Mouse (Mus musculus) E14TG2a.4 (cell line): ENCODE data around the gene Cdc37.
A peak's percentile ranks its signal among the peaks of the same experiment; 100 is the strongest.

Source experiments
- H3K27me3 ChIP-seq: 2 replicates; pipeline ENCODE4 v1.6.1; 2014; ENCODE audit warnings: low read length, control low read depth; ENCODE audit not compliant: insufficient read depth
- H3K36me3 ChIP-seq: 2 replicates; pipeline ENCODE4 v1.6.1; 2014; ENCODE audit warnings: low read length, control low read depth; ENCODE audit not compliant: insufficient read depth
- H3K4me1 ChIP-seq: replicated peaks from 2 replicates; pipeline ENCODE4 v1.6.1; 2014; ENCODE audit warnings: low read depth, low read length, control low read depth
- H3K4me3 ChIP-seq: replicated peaks from 2 replicates; pipeline ENCODE4 v1.5.1; 2014; ENCODE audit warnings: mild to moderate bottlenecking, low read length
- H3K9me3 ChIP-seq: 2 replicates; pipeline ENCODE4 v1.6.1; 2014; ENCODE audit warnings: low read length, control low read depth
- CTCF ChIP-seq: conservative IDR thresholded peaks from 2 replicates; pipeline ENCODE4 v1.5.1; 2014; ENCODE audit warnings: low read length
- NANOG ChIP-seq: IDR thresholded peaks from 2 replicates; pipeline ENCODE4 v1.6.1; 2014; ENCODE audit warnings: borderline replicate concordance, low read length, mixed read lengths
- POU5F1 ChIP-seq: IDR thresholded peaks from 2 replicates; pipeline ENCODE4 v1.6.1; 2014; ENCODE audit warnings: low read length, borderline replicate concordance

Cdc37 gene

GRCm38 (mm10) chr9:21124837-21125236 is 24.9 kb downstream of the Cdc37 start:
- Histone ChIP-seq H3K9me3 (no peaks in the 10 kb centered on the region), H3K36me3 (peaks cover 55% of the 10 kb centered on the region), H3K4me1 (peaks cover 42% of the 10 kb centered on the region), H3K27me3 (no peaks in the 10 kb centered on the region), H3K4me3 (no peak overlapping the region)
- no peak for TF ChIP-seq CTCF
- TF ChIP-seq NANOG: no peak
- TF ChIP-seq POU5F1: no peak

- Histone ChIP-seq H3K27me3 (no peaks in the 10 kb centered on the region), H3K4me1 (peaks cover 38% of the 10 kb centered on the region), H3K4me3 (peak overlapping the region; percentile 77), H3K36me3 (peaks cover 45% of the 10 kb centered on the region), H3K9me3 (no peaks in the 10 kb centered on the region)
- TF ChIP-seq POU5F1: no peak
- no peak for TF ChIP-seq NANOG
- no peak for TF ChIP-seq CTCF
Measured at GRCm38 (mm10) chr9:21121483-21121882, 28.3 kb downstream of the Cdc37 start.

DNA sequence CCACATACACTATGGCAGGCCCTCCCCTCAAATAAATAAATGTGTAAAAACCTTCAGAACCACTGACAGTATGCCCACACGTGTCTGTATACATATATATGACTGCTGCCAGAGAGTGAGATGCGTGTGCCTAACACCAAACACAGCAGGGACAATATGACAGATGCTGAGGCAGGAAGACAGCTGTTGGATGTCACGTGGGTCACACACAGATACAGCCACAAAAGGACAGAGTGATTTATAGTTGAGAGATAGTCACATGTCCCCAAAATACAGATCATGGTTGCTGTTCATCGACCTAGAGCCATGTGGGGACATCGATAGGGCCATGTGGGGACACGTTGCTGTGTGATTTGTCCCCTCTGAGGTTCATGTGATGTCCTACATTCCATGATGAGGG is 32.7 kb downstream of the Cdc37 start:
- H3K9me3 ChIP-seq: no peaks in the 10 kb centered on the region
- peaks cover 49% of the 10 kb centered on the region for H3K36me3 ChIP-seq
- no peak overlapping the region for H3K4me3 ChIP-seq
- peaks cover 39% of the 10 kb centered on the region for H3K4me1 ChIP-seq
- H3K27me3 ChIP-seq: no peaks in the 10 kb centered on the region
- TF ChIP-seq CTCF (no peak), POU5F1 (no peak), NANOG (no peak)

GRCm38 (mm10) chr9:21115105-21115504 is 34.7 kb downstream of the Cdc37 start:
- Histone ChIP-seq H3K4me3 (no peak overlapping the region), H3K4me1 (peaks cover 37% of the 10 kb centered on the region), H3K36me3 (peaks cover 52% of the 10 kb centered on the region), H3K27me3 (no peaks in the 10 kb centered on the region), H3K9me3 (no peaks in the 10 kb centered on the region)
- TF ChIP-seq NANOG (no peak), POU5F1 (no peak), CTCF (no peak)

GRCm38 (mm10) chr9:21114190-21114589 is 35.6 kb downstream of the Cdc37 start:
- peaks cover 53% of the 10 kb centered on the region for H3K36me3 ChIP-seq
- H3K9me3 ChIP-seq: no peaks in the 10 kb centered on the region
- TF ChIP-seq POU5F1 (no peak), CTCF (no peak), NANOG (no peak)
- peaks cover 43% of the 10 kb centered on the region for H3K4me1 ChIP-seq
- H3K27me3 ChIP-seq: no peaks in the 10 kb centered on the region
- H3K4me3 ChIP-seq: no peak overlapping the region

GRCm38 (mm10) chr9:21113751-21114150 is 36.0 kb downstream of the Cdc37 start:
- H3K9me3 ChIP-seq: no peaks in the 10 kb centered on the region
- H3K4me3 ChIP-seq: no peak overlapping the region
- peaks cover 58% of the 10 kb centered on the region for H3K36me3 ChIP-seq
- no peaks in the 10 kb centered on the region for H3K27me3 ChIP-seq
- peaks cover 48% of the 10 kb centered on the region for H3K4me1 ChIP-seq
- TF ChIP-seq CTCF (no peak), NANOG (no peak), POU5F1 (no peak)

DNA sequence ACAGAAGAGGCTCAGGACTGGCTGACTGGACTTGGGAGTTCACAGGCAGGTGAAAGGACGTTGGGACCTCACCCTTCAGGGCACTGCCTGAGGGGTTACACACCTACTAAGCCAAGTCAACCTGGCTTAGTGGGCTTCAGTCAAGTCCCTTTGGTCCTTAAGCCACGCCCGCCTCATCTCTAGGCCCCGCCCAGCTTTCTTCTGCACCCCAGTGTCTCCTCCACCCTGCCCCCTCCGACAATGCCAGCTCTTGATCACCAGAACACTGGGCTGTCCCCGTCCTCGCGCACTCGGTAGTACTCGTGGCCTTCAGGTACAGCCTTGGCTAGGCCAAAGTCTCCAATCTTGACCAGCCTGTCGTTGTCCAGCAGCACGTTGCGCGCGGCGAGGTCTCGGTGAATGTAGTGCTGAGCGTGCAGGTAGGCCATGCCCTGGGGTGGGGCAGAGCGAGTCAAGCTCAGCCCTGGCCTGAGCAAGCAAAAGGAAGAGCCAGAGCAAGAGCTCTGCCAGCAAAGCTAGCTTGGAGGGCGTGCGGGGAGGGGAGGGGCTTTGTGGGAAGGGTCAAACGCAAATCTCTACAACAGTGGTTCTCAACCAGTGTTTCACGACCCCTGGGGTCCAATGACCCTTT is 42.1 kb downstream of the Cdc37 start:
- peaks cover 72% of the 10 kb centered on the region for H3K4me1 ChIP-seq
- no peak for TF ChIP-seq NANOG
- no peak for TF ChIP-seq CTCF
- no peak for TF ChIP-seq POU5F1
- H3K27me3 ChIP-seq: no peaks in the 10 kb centered on the region
- H3K4me3 ChIP-seq: peak overlapping the region; percentile 58
- H3K36me3 ChIP-seq: peaks cover 65% of the 10 kb centered on the region
- H3K9me3 ChIP-seq: no peaks in the 10 kb centered on the region

- Histone ChIP-seq H3K36me3 (peaks cover 73% of the 10 kb centered on the region), H3K27me3 (no peaks in the 10 kb centered on the region), H3K4me1 (peaks cover 76% of the 10 kb centered on the region), H3K4me3 (no peak overlapping the region), H3K9me3 (no peaks in the 10 kb centered on the region)
- TF ChIP-seq CTCF: no peak
- TF ChIP-seq NANOG: no peak
- TF ChIP-seq POU5F1: no peak
Measured at GRCm38 (mm10) chr9:21105760-21106564, 43.8 kb downstream of the Cdc37 start.

DNA sequence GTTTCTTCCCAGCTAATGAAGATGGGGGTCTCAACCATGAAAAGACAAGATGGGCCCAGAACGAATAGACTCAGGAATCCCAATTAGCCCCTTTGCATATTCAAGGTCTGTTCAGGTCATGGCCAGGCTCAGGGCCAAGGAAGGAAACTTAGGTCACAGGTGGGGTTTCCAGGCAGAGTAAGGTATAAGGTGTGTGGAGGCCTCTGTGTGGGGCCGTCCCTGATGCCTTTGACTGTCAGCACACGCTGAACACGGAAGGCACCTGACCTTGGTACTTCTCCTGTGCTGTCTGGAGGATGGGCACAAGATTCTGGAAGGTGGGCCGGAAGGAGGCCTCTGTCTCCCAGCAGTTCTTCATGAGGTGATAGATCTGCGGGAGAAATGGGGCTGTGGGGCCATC is 45.0 kb downstream of the Cdc37 start:
- Histone ChIP-seq H3K36me3 (peaks cover 66% of the 10 kb centered on the region), H3K9me3 (no peaks in the 10 kb centered on the region), H3K4me1 (peaks cover 76% of the 10 kb centered on the region), H3K4me3 (no peak overlapping the region), H3K27me3 (no peaks in the 10 kb centered on the region)
- no peak for TF ChIP-seq POU5F1
- TF ChIP-seq CTCF: no peak
- no peak for TF ChIP-seq NANOG
